Mouse (Mus musculus) c-Kit-positive CD71-positive TER-119-negative erythroid progenitor cells, embryonic 14.5 days (primary cell): ENCODE data around the gene Pik3cd.
A peak's percentile ranks its signal among the peaks of the same experiment; 100 is the strongest.
"Not testable (repeated sequence)": the region's sequence is repeated elsewhere in the genome, so short reads cannot be mapped to it uniquely, and the experiment has no call there.

ENCODE experiments used
- DNase-seq: peaks from one replicate; pipeline ENCODE4 v3.0.0-alpha.2; 2013; ENCODE audit warnings: low read depth

Gene Pik3cd

GRCm38 (mm10) chr4:149650493-149651193 is 51.7 kb downstream of the Pik3cd start:
- DNase-seq: peak; percentile 36

- DNase-seq: no peak
Observed at GRCm38 (mm10) chr4:149648031-149648805, 54.2 kb downstream of the Pik3cd start.

- no peak for DNase-seq
Observed at GRCm38 (mm10) chr4:149645761-149646160, 56.6 kb downstream of the Pik3cd start.

GRCm38 (mm10) chr4:149641956-149642355 is 60.4 kb downstream of the Pik3cd start:
- no peak for DNase-seq

- no peak for DNase-seq
Observed at GRCm38 (mm10) chr4:149641400-149641799, 61.0 kb downstream of the Pik3cd start.

- no peak for DNase-seq
Observed at GRCm38 (mm10) chr4:149640831-149641230, 61.5 kb downstream of the Pik3cd start.

- DNase-seq: no peak
Observed at GRCm38 (mm10) chr4:149637942-149638341, 64.4 kb downstream of the Pik3cd start.

GRCm38 (mm10) chr4:149635915-149636415 is 66.4 kb downstream of the Pik3cd start:
- DNase-seq: no peak

GRCm38 (mm10) chr4:149634966-149635365 is 67.4 kb downstream of the Pik3cd start:
- DNase-seq: no peak

GRCm38 (mm10) chr4:149634157-149634556 is 68.2 kb downstream of the Pik3cd start:
- DNase-seq: no peak

GRCm38 (mm10) chr4:149632670-149633307 is 69.6 kb downstream of the Pik3cd start:
- DNase-seq: peak; percentile 34

- no peak for DNase-seq
Observed at GRCm38 (mm10) chr4:149628810-149629209, 73.6 kb downstream of the Pik3cd start.

GRCm38 (mm10) chr4:149628372-149628771 is 74.0 kb downstream of the Pik3cd start:
- peak; percentile 34 for DNase-seq

GRCm38 (mm10) chr4:149626809-149627208 is 75.6 kb downstream of the Pik3cd start:
- DNase-seq: no peak

GRCm38 (mm10) chr4:149623711-149624110 is 78.7 kb downstream of the Pik3cd start:
- no peak for DNase-seq

- DNase-seq: no peak
Observed at GRCm38 (mm10) chr4:149621286-149621685, 81.1 kb downstream of the Pik3cd start.

GRCm38 (mm10) chr4:149619988-149620387 is 82.4 kb downstream of the Pik3cd start:
- no peak for DNase-seq

- DNase-seq: not testable (repeated sequence)
Observed at GRCm38 (mm10) chr4:149616999-149617398, 85.4 kb downstream of the Pik3cd start.

GRCm38 (mm10) chr4:149614869-149615268 is 87.5 kb downstream of the Pik3cd start:
- no peak for DNase-seq

GRCm38 (mm10) chr4:149613497-149613896 is 88.9 kb downstream of the Pik3cd start:
- DNase-seq: not testable (repeated sequence)

GRCm38 (mm10) chr4:149611376-149612044 is 90.9 kb downstream of the Pik3cd start:
- no peak for DNase-seq
